Mouse (Mus musculus) cerebral cortex, adult 2 months (tissue): Measurements from ENCODE around the gene Mdn1.

Experiments
- WGBS: fragments of 180-500 bp; shearing (Covaris S2); methylation state at CpG from one replicate; pipeline ENCODE4 v1.1.7; 2018; 5-methylcytosine and 5-hydroxymethylcytosine counted together

The Mdn1 gene

DNA sequence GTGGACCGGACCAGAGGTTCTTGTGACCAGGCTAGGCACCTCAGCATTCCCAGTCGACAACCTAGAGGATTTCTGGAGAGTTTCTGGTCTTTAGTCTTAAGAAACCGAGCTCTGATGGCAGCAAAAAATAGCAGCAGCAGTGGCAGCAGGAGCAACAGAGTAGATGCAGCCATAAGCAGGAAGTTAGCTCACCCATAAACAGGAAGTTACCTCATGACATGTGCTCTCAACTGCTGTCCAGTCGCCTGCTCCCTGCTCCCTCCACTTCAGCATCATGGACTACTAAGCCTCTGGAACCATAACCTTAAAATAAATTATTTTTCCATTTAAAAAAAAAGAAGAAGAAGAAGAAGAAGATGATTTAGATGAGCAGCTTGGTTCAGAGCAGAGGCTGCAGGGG is 132.1 kb downstream of the Mdn1 start:
- 85% methylated on average over 4 of the region's 4 CpGs for whole genome bisulfite sequencing

DNA sequence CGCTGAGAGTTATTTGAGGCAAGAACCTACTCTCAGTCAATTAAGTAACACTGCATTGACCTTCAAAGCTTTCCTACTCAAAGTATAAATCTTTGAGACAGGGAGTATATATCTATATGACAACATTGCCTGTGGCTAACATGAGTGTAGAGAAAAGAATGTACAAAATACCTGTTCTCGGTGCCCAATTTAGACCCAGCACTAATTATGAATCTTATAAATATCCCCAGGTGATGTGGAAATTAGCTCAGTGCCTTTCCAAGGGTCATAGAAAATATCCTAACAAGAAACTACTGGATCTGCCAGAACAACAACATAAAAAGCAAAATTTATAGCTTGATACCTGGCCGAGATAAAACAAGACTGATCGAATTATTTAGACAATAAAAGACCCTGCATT is 142.1 kb downstream of the Mdn1 start:
- WGBS = 97% methylated on average over 4 of the region's 4 CpGs

DNA sequence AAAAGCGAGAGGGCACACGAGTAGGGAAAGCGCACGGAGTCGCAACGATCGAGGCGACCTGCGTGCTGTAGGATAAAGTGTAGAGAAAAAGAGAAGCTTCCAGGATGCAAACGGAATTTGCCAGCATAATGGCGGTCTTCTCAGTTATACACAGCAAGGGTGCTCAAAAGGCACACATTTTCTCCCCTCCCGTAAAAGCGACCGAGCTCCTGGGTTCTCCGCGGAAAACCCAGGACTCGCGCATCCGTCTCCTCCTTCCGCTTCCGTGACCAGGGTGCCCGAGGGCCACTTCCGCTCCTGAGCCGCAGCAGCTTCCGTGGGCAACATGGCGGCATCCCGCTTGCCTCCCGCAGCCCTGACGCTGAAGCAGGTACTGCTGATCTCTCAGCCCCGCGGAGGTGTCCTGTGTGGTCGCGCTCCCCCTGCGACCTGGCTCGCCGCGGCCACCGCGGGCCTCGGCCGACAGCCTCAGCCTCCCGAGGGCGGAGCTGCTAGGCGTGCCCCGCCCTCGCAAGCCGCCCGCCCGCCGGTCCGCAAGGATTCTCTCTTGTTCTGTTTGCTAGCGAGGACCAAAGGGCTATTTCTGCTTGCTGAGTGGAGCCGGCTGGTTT is 143.2 kb downstream of the Mdn1 start, which contains the start of gene Lyrm2:
Gene Lyrm2 (plus strand): TSS at position 288 of the 611 bp plus-strand sequence.
- under 1% methylated on average over 53 of the region's 53 CpGs for WGBS

- WGBS = 3% methylated on average over 9 of the region's 9 CpGs
Observed at GRCm38 (mm10) chr4:32800577-32801170, 143.8 kb downstream of the Mdn1 start.

GRCm38 (mm10) chr4:32817478-32817877 is 160.6 kb downstream of the Mdn1 start:
- WGBS = 79% methylated on average over 5 of the region's 5 CpGs

GRCm38 (mm10) chr4:32820676-32821075 is 163.8 kb downstream of the Mdn1 start:
- WGBS = 98% methylated on average over 3 of the region's 3 CpGs

DNA sequence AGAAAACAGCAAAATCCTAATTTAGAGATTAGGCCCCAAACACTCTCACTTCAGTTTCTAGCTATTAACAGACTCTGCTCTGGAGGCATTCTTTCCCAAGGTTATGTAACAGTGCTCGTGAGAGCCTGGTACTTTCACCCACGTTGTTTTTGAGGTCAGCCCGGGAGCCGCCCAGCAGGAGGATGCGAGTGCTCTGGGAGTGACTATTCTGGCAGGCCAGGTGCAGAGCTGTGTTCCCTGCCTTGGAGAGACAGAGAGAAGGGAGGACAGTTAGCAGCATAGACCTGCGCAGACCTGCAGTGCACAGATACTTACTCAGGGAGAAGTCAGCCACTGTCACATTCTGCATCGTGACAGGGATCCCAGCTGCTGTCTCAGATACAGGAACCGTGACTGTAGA is 167.3 kb downstream of the Mdn1 start:
- 55% methylated on average over 8 of the region's 8 CpGs for WGBS
